Mouse (Mus musculus) kidney, postnatal 0 days (tissue): ENCODE measurements at regions not wholly inside any gene's neighbourhood (a gene's known extent, or its start where the extent isn't known, plus 50 kb on each side); places are given as distances from the start of the nearest gene placed in this dataset.
A peak's percentile ranks its signal among the peaks of the same experiment; 100 is the strongest.
"Not testable (repeated sequence)": the region's sequence is repeated elsewhere in the genome, so short reads cannot be mapped to it uniquely, and the experiment has no call there.

Experiments used
- ATAC-seq: fragments of 200-750 bp; cut with Nextera tagmentation; replicated peaks from 2 replicates; pipeline ENCODE4 v1.8.0; 2017; ENCODE audit warnings: low read depth, moderate number of reproducible peaks, moderate TSS enrichment, moderate library complexity; ENCODE audit not compliant: low FRiP score
- DNase-seq: peaks from one replicate; pipeline ENCODE4 v3.0.0-alpha.2; 2016; ENCODE audit warnings: low spot score
- H3K27ac ChIP-seq: fragments of 300-500 bp; sonication (generic); 2 replicates; pipeline ENCODE4 v1.5.1; 2014; ENCODE audit warnings: mild to moderate bottlenecking
- H3K27me3 ChIP-seq: fragments of 300-500 bp; sonication (generic); 2 replicates; pipeline ENCODE4 v1.6.1; 2014; ENCODE audit warnings: low read length, mixed read lengths; ENCODE audit not compliant: insufficient read depth
- H3K36me3 ChIP-seq: fragments of 300-500 bp; sonication (generic); 2 replicates; pipeline ENCODE4 v1.6.1; 2014; ENCODE audit warnings: low read length, mixed read lengths; ENCODE audit not compliant: insufficient read depth
- H3K4me1 ChIP-seq: fragments of 300-500 bp; sonication (generic); replicated peaks from 2 replicates; pipeline ENCODE4 v1.6.1; 2014; ENCODE audit warnings: antibody characterized with exemption, low read length, mixed read lengths; ENCODE audit not compliant: insufficient read depth
- H3K4me2 ChIP-seq: fragments of 300-500 bp; sonication (generic); 2 replicates; pipeline ENCODE4 v1.6.1; 2014; ENCODE audit warnings: mild to moderate bottlenecking, low read length, moderate library complexity, mixed read lengths
- H3K4me3 ChIP-seq: fragments of 300-500 bp; sonication (generic); replicated peaks from 2 replicates; pipeline ENCODE4 v1.5.1; 2014; ENCODE audit warnings: low read depth, low read length
- H3K9ac ChIP-seq: fragments of 300-500 bp; sonication (generic); 2 replicates; pipeline ENCODE4 v1.6.1; 2014; ENCODE audit warnings: low read depth, low read length
- H3K9me3 ChIP-seq: fragments of 300-500 bp; sonication (generic); replicated peaks from 2 replicates; pipeline ENCODE4 v1.6.1; 2016; ENCODE audit warnings: low read length, inconsistent platforms, mixed read lengths
- CTCF ChIP-seq: IDR thresholded peaks from 2 replicates; pipeline ENCODE4 v1.5.1; 2016; ENCODE audit warnings: antibody characterized with exemption, low read depth, mild to moderate bottlenecking, moderate library complexity
- WGBS: fragments of 180-500 bp; shearing (Covaris S2); extraction: QIAGEN DNeasy Blood & Tissue Kit; methylation state at CpG from one replicate; pipeline ENCODE4 v1.1.7; 2014; 5-methylcytosine and 5-hydroxymethylcytosine counted together

DNA sequence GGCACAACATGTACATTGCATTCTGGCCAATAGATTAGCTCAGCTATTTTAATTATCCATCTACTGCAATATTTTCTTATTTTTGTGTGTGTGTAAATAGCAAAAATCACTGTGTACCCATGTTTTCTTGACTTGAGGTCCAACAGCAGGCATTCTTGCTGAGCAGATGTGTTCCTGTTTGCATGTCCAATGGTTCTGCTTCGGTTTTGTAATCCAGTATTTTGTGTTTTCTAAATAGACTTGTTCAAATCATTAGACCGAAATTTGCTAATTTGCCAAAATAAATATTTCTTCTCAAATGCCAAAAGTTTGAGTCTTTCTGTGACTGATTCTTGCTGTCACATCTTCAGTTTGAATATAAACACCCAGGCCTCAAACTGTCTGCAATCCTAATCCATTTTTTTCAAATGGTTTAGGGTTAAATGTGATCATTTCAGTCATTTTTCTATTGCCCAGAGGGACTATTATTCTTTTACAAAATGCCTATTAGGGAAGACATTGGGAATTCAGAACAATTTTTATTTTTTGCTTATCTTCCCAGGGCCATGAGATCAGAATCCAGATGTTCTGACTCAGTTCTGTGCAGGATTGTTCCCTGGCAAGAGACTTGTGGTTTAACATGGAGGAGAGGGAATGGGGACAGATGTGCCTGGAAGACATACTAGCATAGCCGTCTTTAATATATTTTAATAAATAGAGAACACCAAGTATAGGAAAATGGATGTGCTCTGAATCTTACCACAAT is 341.3 kb upstream of the Adamts5 start:
- WGBS, result 59% methylated on average over 3 of the region's 3 CpGs
- Histone ChIP-seq H3K27me3 (no peaks in the 10 kb centered on the region), H3K9ac (no peak overlapping the region), H3K4me3 (no peak overlapping the region), H3K27ac (no peak overlapping the region), H3K4me1 (no peaks in the 10 kb centered on the region), H3K9me3 (no peaks in the 10 kb centered on the region), H3K4me2 (no peak overlapping the region), H3K36me3 (no peaks in the 10 kb centered on the region)
- no peak for TF ChIP-seq CTCF
- DNase-seq (peak; percentile 76), ATAC-seq (no peak)

DNA sequence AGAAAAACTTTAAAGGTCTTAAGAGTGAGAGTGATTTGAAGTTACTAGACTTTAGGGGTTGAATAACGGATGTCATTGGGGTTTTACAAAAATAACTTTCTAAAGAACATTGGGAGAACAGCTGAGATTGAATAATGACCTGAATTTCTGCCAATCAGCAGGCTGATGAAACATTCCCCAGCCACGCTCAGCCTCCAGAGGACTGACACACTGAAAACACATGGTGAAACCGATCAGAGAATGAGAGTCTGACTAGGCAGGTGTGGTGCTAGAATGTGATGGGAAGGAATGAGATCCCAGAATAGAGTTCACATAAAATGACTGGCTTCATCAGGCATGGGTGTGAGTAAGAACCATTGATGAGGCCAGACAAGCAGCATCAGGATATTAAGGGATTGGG is 321.4 kb upstream of the Adamts5 start:
- 63% methylated on average over 3 of the region's 3 CpGs for WGBS
- Histone ChIP-seq H3K4me3 (no peak overlapping the region), H3K9me3 (no peaks in the 10 kb centered on the region), H3K36me3 (no peaks in the 10 kb centered on the region), H3K27ac (no peak overlapping the region), H3K4me2 (no peak overlapping the region), H3K27me3 (no peaks in the 10 kb centered on the region), H3K4me1 (no peaks in the 10 kb centered on the region), H3K9ac (no peak overlapping the region)
- TF ChIP-seq CTCF, result no peak
- no peak for DNase-seq
- ATAC-seq, result no peak

DNA sequence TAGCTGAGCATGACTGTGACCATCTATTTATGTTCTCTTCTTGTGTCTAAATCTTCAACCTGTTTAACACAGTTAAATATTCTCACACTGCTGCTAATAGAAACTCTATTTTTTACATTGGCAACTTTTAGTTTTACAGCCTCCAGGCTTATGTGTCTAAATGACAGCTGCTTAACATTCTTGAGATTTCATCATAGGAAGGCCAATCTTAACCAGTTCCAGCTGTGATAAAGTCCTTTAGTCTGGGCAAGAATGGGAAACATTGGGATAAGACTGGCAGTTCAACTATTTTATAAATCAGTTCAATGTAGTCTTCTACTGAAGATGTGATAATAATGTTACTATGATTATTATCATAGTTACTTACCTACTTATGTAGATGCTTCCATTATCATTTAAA is 308.9 kb upstream of the Adamts5 start:
- Histone ChIP-seq H3K4me1 (no peaks in the 10 kb centered on the region), H3K4me2 (no peak overlapping the region), H3K4me3 (no peak overlapping the region), H3K9ac (no peak overlapping the region), H3K27me3 (no peaks in the 10 kb centered on the region), H3K27ac (no peak overlapping the region), H3K36me3 (no peaks in the 10 kb centered on the region), H3K9me3 (no peaks in the 10 kb centered on the region)
- TF ChIP-seq CTCF, result no peak
- DNase-seq (no peak), ATAC-seq (no peak)

DNA sequence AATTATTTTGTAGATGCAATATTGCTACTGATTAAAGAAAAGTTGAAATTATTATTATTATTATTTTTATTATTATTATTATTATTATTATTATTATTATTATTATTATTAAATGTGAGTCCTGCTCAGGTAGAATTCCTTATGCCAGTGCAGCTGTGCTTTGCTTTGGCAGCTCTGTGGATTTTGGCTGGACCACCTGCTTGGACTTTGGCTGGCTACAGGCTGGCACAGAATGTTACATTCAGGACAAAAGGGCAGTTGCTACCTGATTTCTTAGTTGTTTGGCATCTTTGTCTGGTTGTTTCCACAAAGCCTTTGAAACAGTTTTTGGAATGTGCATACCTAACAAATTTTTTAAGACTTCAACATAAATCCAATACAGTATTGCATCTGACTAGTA is 307.7 kb upstream of the Adamts5 start:
- Histone ChIP-seq H3K9ac (no peak overlapping the region), H3K4me2 (no peak overlapping the region), H3K36me3 (no peaks in the 10 kb centered on the region), H3K4me3 (no peak overlapping the region), H3K27me3 (no peaks in the 10 kb centered on the region), H3K27ac (no peak overlapping the region), H3K4me1 (no peaks in the 10 kb centered on the region), H3K9me3 (no peaks in the 10 kb centered on the region)
- DNase-seq (no peak), ATAC-seq (no peak)
- no peak for TF ChIP-seq CTCF

DNA sequence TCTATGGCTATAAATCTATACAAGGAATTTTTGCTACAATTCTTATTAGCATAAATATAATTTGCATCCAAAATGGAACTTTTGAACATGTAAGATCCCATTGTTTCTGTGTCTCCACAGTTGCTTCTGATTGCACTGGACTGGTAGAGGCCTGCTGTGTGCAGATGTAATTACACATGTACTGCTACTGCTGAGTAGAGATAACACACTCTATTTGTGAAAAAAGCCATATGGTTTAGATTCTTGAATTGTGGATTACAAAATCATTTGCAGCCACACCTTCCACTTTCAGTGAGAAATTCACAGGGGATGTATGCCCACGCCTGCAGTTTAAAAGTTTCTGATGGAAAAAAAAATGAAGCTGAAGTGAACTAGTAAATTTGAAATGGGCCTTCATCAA is 288.2 kb upstream of the Adamts5 start:
- Histone ChIP-seq H3K9ac (no peak overlapping the region), H3K36me3 (no peaks in the 10 kb centered on the region), H3K4me1 (no peaks in the 10 kb centered on the region), H3K27me3 (no peaks in the 10 kb centered on the region), H3K4me2 (no peak overlapping the region), H3K9me3 (no peaks in the 10 kb centered on the region), H3K27ac (no peak overlapping the region), H3K4me3 (no peak overlapping the region)
- WGBS, result 90% methylated on average over 1 of the region's 1 CpGs
- DNase-seq, result no peak
- no peak for ATAC-seq
- TF ChIP-seq CTCF, result no peak

DNA sequence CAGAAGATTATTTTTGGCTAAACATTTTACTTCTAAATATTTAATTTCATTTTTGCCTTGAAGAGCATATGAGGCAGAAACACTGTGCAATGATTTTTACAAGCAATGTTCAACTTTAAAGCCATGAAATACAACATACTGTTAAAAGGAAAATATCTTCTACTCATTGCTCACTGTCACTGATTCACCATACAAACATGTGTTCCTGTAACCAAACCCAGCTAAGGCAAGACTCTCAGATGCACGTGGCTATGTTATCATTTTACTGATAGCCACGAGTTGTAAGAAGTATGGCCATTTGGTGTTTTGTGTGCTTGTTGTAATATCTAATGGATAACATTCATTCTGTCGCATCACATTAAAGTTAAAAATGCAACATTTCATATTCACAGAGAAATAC is 287.3 kb upstream of the Adamts5 start:
- no peaks in the 10 kb centered on the region for H3K27me3 ChIP-seq
- no peak overlapping the region for H3K4me3 ChIP-seq
- WGBS, result 91% methylated on average over 3 of the region's 3 CpGs
- no peak for ATAC-seq
- no peaks in the 10 kb centered on the region for H3K9me3 ChIP-seq
- H3K4me1 ChIP-seq, result no peaks in the 10 kb centered on the region
- no peak overlapping the region for H3K27ac ChIP-seq
- DNase-seq, result no peak
- TF ChIP-seq CTCF, result no peak
- no peaks in the 10 kb centered on the region for H3K36me3 ChIP-seq
- no peak overlapping the region for H3K9ac ChIP-seq
- H3K4me2 ChIP-seq, result no peak overlapping the region

DNA sequence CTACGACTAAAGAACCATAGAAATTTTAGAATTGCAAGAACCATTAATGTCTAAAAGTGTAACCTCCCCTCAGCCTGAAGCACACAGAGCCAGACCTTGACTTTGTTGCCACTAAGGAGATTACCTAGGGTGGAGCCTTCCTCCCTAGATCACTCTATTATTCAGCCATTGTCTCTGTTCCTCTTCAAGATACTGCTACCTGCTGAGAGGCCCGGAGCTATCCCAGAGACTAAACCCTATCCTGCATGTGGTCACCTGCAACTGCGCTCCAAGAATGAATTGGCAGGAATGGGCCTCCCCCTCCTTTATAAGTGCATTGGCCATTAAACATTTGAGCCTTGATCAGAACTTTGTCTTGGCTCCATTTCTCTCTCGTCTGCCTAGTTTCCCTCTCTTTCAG is 286.0 kb upstream of the Adamts5 start:
- not testable (repeated sequence) for H3K4me1 ChIP-seq, ATAC-seq, DNase-seq, H3K27ac ChIP-seq, H3K36me3 ChIP-seq, H3K4me3 ChIP-seq, H3K9me3 ChIP-seq, H3K4me2 ChIP-seq, H3K27me3 ChIP-seq, H3K9ac ChIP-seq
- WGBS, result 76% methylated on average over 4 of the region's 4 CpGs
